Mouse (Mus musculus): Measurements from ENCODE around the gene Insm2.

DNA sequence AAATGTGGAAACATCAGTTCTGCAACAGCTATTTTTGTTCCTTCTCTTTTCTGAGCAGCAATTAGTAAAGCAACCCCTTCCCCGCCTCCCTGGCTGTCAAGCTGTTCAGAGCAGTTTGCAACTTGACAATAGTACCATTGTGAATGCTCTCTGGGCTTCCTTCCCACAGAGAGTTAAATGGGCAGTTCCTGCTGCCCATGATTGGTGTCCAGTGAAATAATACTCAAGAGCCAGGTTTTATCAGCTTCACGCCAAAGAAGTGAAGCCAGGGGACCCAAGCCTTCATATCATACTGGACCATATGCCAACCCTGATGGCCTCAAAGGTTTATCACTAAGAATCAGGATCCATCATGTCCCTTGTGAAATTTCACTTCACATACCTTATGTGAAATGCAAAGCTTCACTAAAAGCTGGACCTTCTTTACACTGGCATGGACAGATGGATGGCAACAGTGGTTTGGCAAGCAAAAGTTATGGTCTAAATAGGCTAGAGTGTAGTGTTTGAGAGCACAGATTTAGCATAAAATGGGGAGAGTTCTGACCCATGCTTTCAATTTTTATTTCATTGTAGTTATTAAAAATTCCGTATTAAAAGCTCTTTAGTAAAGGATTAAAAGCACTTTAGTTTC lies 23.5 kb downstream of the Insm2 start:
- TF ChIP-seq CTCF (IDR thresholded peaks at IDR 0.05; ENCODE audit: control insufficient read depth, insufficient read depth, insufficient read length): no peak
- no peak for TF ChIP-seq CEBPB (IDR thresholded peaks at IDR 0.05; ENCODE audit: low read depth)
- TF ChIP-seq USF1 (IDR thresholded peaks at IDR 0.05; ENCODE audit: low read depth): no peak
- TF ChIP-seq MAX (IDR thresholded peaks at IDR 0.05): no peak
- TF ChIP-seq MYOG (IDR thresholded peaks at IDR 0.05; ENCODE audit: control insufficient read depth, extremely low read depth, insufficient read length): no peak
- TF ChIP-seq FOSL1 (IDR thresholded peaks at IDR 0.05; ENCODE audit: insufficient read depth, low read length, poor library complexity, severe bottlenecking): no peak
- TF ChIP-seq MYOD1 (IDR thresholded peaks at IDR 0.05; ENCODE audit: control insufficient read depth, insufficient read length, low read depth): no peak
